In genomic region chr14:111413543-111413942, GRCm38 (mm10) we compare ENCODE assay signal across 23 mouse cellular contexts.
DNase-seq lines count a peak whose midpoint lies in the region; ATAC-seq and TF ChIP-seq lines count a peak whose summit lies in the region.
"Had no signal": no experiment of that assay in that cellular context is flagged by ENCODE, and none has a peak within 500 bp of the region (broad histone marks: within the 10 kb centered on the region; RNA-seq: fewer than 3 reads in every experiment).

No protein-coding gene starts in this region.

- H3K79me2 ChIP-seq in C2C12 (ENCODE audit: control insufficient read depth, insufficient read depth): no peaks in the 10 kb centered on the region

- peak; percentile 87 to 89 for DNase-seq in cerebellum, postnatal 10 days
- DNase-seq in cerebellum, adult 11 months: no peak
- DNase-seq in embryonic facial prominence, embryonic 14.5 days (ENCODE audit: low spot score): peak; percentile 22
- no peak for DNase-seq in embryonic facial prominence, embryonic 10.5 days (ENCODE audit: low spot score)
- peak; percentile 58 for DNase-seq in hindbrain, postnatal 0 days (ENCODE audit: low spot score)
- DNase-seq in frontal cortex, postnatal 14 days (ENCODE audit: low spot score in 2 of 2): no peak
- DNase-seq: adrenal gland, postnatal 14 days; embryo, embryonic 11 days; forebrain, postnatal 0 days; gastrocnemius, adult 2 months; gastrocnemius, postnatal 25 days; heart, postnatal 36 days; kidney, adult 2 months had no signal

- no peaks in the 10 kb centered on the region for H3K27me3 ChIP-seq in embryonic facial prominence, embryonic 14.5 days (replicated peaks; ENCODE audit: control insufficient read depth, insufficient read depth, low read length)
- no peaks in the 10 kb centered on the region for H3K27me3 ChIP-seq in embryonic facial prominence, embryonic 10.5 days (replicated peaks; ENCODE audit: low read depth, poor library complexity, severe bottlenecking)
- no peaks in the 10 kb centered on the region for H3K27me3 ChIP-seq in hindbrain, postnatal 0 days (ENCODE audit: insufficient read depth, low read length)
- no peaks in the 10 kb centered on the region for H3K27me3 ChIP-seq in hindbrain, embryonic 12.5 days
- H3K27me3 ChIP-seq in C2C12 (ENCODE audit: control insufficient read depth, insufficient read depth, insufficient read length): no peaks in the 10 kb centered on the region
- H3K27me3 ChIP-seq: CH12.LX; embryonic facial prominence, embryonic 12.5 days; forebrain, embryonic 13.5 days; heart, embryonic 13.5 days; kidney, embryonic 15.5 days; Patski had no signal

- no peaks in the 10 kb centered on the region for H3K9me3 ChIP-seq in embryonic facial prominence, embryonic 14.5 days (ENCODE audit: control insufficient read depth, low read length)
- H3K9me3 ChIP-seq in embryonic facial prominence, embryonic 10.5 days: no peaks in the 10 kb centered on the region
- H3K9me3 ChIP-seq in hindbrain, postnatal 0 days (ENCODE audit: low read length): no peaks in the 10 kb centered on the region
- H3K9me3 ChIP-seq in hindbrain, embryonic 12.5 days (replicated peaks): no peaks in the 10 kb centered on the region
- H3K9me3 ChIP-seq: embryonic facial prominence, embryonic 12.5 days; forebrain, embryonic 13.5 days; heart, embryonic 13.5 days; kidney, embryonic 15.5 days had no signal

- H3K27ac ChIP-seq in embryonic facial prominence, embryonic 14.5 days (replicated peaks; ENCODE audit: low read depth, low read length): no peak overlapping the region
- no peak overlapping the region for H3K27ac ChIP-seq in embryonic facial prominence, embryonic 10.5 days (replicated peaks)
- no peak overlapping the region for H3K27ac ChIP-seq in hindbrain, postnatal 0 days
- no peak overlapping the region for H3K27ac ChIP-seq in hindbrain, embryonic 12.5 days
- H3K27ac ChIP-seq: embryonic facial prominence, embryonic 12.5 days; forebrain, embryonic 13.5 days; gastrocnemius, adult 2 months; heart, embryonic 13.5 days; kidney, embryonic 15.5 days had no signal

- WGBS in embryonic facial prominence, embryonic 14.5 days: 74% methylated on average over 3 of the region's 3 CpGs
- WGBS in embryonic facial prominence, embryonic 10.5 days: 90% methylated on average over 3 of the region's 3 CpGs
- 60% methylated on average over 3 of the region's 3 CpGs for whole genome bisulfite sequencing in hindbrain, postnatal 0 days
- WGBS in hindbrain, embryonic 12.5 days: 83% methylated on average over 3 of the region's 3 CpGs

- H3K79me3 ChIP-seq in C2C12 (ENCODE audit: low read depth): no peaks in the 10 kb centered on the region

- TF ChIP-seq CTCF in hindbrain, postnatal 0 days (IDR thresholded peaks at IDR 0.05; ENCODE audit: low read depth): no peak
- TF ChIP-seq CTCF in C2C12 (IDR thresholded peaks at IDR 0.05; ENCODE audit: control insufficient read depth, insufficient read depth, insufficient read length): no peak

- no peak overlapping the region for H3K4me2 ChIP-seq in embryonic facial prominence, embryonic 14.5 days (ENCODE audit: low read depth, low read length)
- H3K4me2 ChIP-seq in hindbrain, postnatal 0 days (ENCODE audit: low read depth, low read length): no peak overlapping the region
- no peak overlapping the region for H3K4me2 ChIP-seq in hindbrain, embryonic 12.5 days (replicated peaks)
- H3K4me2 ChIP-seq: embryonic facial prominence, embryonic 12.5 days; forebrain, embryonic 13.5 days; heart, embryonic 13.5 days; kidney, embryonic 15.5 days had no signal

- no peak for ATAC-seq in embryonic facial prominence, embryonic 14.5 days (ENCODE audit: low read depth)
- peak; percentile 74 for ATAC-seq in hindbrain, postnatal 0 days
- no peak for ATAC-seq in hindbrain, embryonic 12.5 days (ENCODE audit: low FRiP score)
- ATAC-seq: activated CD4-positive, CD25-positive, alpha-beta regulatory T cell, adult 4 months; forebrain, embryonic 13.5 days; forebrain, postnatal 0 days; intestine, embryonic 16.5 days; Patski had no signal

- no peak overlapping the region for H3K9ac ChIP-seq in embryonic facial prominence, embryonic 14.5 days (ENCODE audit: low read depth, low read length)
- H3K9ac ChIP-seq in hindbrain, postnatal 0 days (replicated peaks; ENCODE audit: low read length): no peak overlapping the region
- H3K9ac ChIP-seq in hindbrain, embryonic 12.5 days: no peak overlapping the region
- H3K9ac ChIP-seq: embryonic facial prominence, embryonic 12.5 days; forebrain, embryonic 13.5 days; forebrain, postnatal 0 days; heart, embryonic 13.5 days; kidney, embryonic 15.5 days had no signal

- H3K4me3 ChIP-seq in embryonic facial prominence, embryonic 14.5 days (ENCODE audit: low read depth, low read length): no peak overlapping the region
- no peak overlapping the region for H3K4me3 ChIP-seq in embryonic facial prominence, embryonic 10.5 days
- H3K4me3 ChIP-seq in hindbrain, postnatal 0 days (ENCODE audit: low read length): no peak overlapping the region
- H3K4me3 ChIP-seq in hindbrain, embryonic 12.5 days: no peak overlapping the region
- H3K4me3 ChIP-seq in C2C12 (ENCODE audit: insufficient read depth, poor library complexity, severe bottlenecking): no peak overlapping the region
- H3K4me3 ChIP-seq: embryonic facial prominence, embryonic 12.5 days; forebrain, embryonic 13.5 days; gastrocnemius, adult 2 months; heart, embryonic 13.5 days; kidney, embryonic 15.5 days had no signal

- H3ac ChIP-seq in C2C12 (ENCODE audit: control insufficient read depth, insufficient read length, low read depth): no peak overlapping the region

- H3K4me1 ChIP-seq in embryonic facial prominence, embryonic 14.5 days (ENCODE audit: control insufficient read depth, insufficient read depth, low read length): no peaks in the 10 kb centered on the region
- no peaks in the 10 kb centered on the region for H3K4me1 ChIP-seq in embryonic facial prominence, embryonic 10.5 days
- H3K4me1 ChIP-seq in hindbrain, postnatal 0 days (ENCODE audit: insufficient read depth, low read length): no peaks in the 10 kb centered on the region
- no peaks in the 10 kb centered on the region for H3K4me1 ChIP-seq in hindbrain, embryonic 12.5 days
- H3K4me1 ChIP-seq: embryonic facial prominence, embryonic 12.5 days; heart, embryonic 13.5 days; kidney, embryonic 15.5 days had no signal

- H3K36me3 ChIP-seq in embryonic facial prominence, embryonic 14.5 days (ENCODE audit: control insufficient read depth, insufficient read depth, low read length): no peaks in the 10 kb centered on the region
- no peaks in the 10 kb centered on the region for H3K36me3 ChIP-seq in embryonic facial prominence, embryonic 10.5 days (replicated peaks)
- no peaks in the 10 kb centered on the region for H3K36me3 ChIP-seq in hindbrain, postnatal 0 days (ENCODE audit: insufficient read depth, low read length)
- H3K36me3 ChIP-seq in hindbrain, embryonic 12.5 days: no peaks in the 10 kb centered on the region
- H3K36me3 ChIP-seq in C2C12 (ENCODE audit: control insufficient read depth, insufficient read depth): no peaks in the 10 kb centered on the region
- H3K36me3 ChIP-seq: embryonic facial prominence, embryonic 12.5 days; heart, embryonic 13.5 days; kidney, embryonic 15.5 days had no signal

TF ChIP-seq in C2C12, 6 proteins besides CTCF, POLR2A, EP300 and RAD21:
- no peak for TF ChIP-seq MYOG (IDR thresholded peaks at IDR 0.05; ENCODE audit: control insufficient read depth, extremely low read depth, insufficient read length)
- peak; percentile 19 for TF ChIP-seq MYOD1 (IDR thresholded peaks at IDR 0.05; ENCODE audit: control insufficient read depth, insufficient read length, low read depth)

Comparison
In these comparisons a context has a peak if more than half of its experiments do, and no peak if none do; other contexts are left out.
1. DNase-seq: peak in cerebellum, postnatal 10 days (2 of 2), embryonic facial prominence, embryonic 14.5 days (single experiment) and hindbrain, postnatal 0 days (single experiment); none in cerebellum, adult 11 months (single experiment), embryonic facial prominence, embryonic 10.5 days (single experiment) and frontal cortex, postnatal 14 days (0 of 2).